Mouse (Mus musculus) heart, postnatal 0 days (tissue): ENCODE measurements at regions not wholly inside any gene's neighbourhood (a gene's known extent, or its start where the extent isn't known, plus 50 kb on each side); places are given as distances from the start of the nearest gene placed in this dataset.

Experiments
- CTCF ChIP-seq: IDR thresholded peaks from 2 replicates; pipeline ENCODE4 v1.5.1; 2016; ENCODE audit warnings: antibody characterized with exemption, control low read depth, low read depth
- EP300 ChIP-seq: IDR thresholded peaks from 2 replicates; pipeline ENCODE4 v1.6.1; 2016; ENCODE audit warnings: antibody characterized with exemption, low read depth

- no peak for TF ChIP-seq CTCF
- no peak for TF ChIP-seq EP300
Measured at GRCm38 (mm10) chr17:63798381-63798780, 64.5 kb upstream of the Fer start.
